Mouse (Mus musculus) heart, adult 9 months (tissue): ENCODE data around the gene Gnb5.

Experiments
- DNase-seq, 2 experiments: peaks; one replicate each; pipeline ENCODE4 v3.0.0; 2022; ENCODE audit warnings: low spot score in 2 of 2

Gnb5 gene

DNA sequence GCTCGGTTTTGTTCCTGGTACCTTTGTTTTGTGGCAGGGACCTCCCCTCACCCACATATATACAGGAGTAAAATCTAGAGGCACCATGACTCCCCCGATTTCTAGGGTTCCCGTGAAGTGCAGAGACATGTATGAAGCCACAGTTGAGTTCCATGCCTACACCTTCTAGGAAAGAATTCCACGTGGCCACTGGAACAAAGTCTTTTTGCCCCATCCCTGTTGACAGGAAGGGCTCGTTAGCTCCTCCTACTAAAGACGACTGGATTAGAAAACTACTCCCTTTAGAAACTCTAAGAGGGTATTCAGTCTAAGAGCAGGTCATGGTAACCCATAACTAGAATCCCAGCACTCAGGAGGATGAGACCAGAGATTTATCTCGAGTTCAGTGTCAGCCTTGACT is 1.8 kb upstream of the Gnb5 start:
- no peak for DNase-seq

DNA sequence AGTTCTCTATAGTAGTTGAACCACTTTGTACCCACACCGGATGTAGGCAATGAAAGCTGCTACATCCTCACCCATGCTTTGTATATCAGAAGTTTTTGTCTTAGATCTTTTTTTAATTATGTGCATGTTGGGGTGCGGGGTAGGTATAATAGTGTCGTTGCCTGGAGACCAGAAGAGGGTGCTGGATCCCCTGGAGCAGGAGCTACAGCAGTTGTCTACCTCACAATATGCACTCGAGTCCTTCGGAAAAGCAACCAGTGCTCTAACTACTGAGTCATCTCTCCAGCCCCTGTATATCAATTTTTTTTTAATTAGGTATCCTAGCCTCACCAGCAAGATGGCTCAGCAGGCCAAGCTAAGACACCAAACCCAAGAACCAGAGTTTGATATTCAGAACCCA is 927 bp downstream of the Gnb5 start:
- no peak for DNase-seq

DNA sequence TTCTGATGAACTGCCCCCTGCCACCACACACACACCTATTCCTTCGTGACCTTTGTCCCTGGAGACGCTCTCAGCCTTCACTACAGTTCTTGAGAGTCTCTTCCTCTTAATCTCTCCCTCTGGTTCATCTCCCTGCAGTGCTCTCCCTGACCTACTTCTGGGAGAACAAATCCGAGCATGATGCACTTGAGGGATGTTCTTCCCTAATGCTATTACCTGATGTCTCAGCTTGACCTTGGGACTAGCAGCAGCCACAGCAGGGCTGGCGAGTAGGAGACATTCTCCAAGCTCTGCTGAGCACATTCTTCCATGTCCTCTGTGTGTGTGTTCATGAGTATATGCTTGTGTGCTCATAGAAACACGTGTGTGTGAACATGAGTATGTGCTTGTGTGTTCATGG is 2.5 kb downstream of the Gnb5 start:
- DNase-seq = no peak

DNA sequence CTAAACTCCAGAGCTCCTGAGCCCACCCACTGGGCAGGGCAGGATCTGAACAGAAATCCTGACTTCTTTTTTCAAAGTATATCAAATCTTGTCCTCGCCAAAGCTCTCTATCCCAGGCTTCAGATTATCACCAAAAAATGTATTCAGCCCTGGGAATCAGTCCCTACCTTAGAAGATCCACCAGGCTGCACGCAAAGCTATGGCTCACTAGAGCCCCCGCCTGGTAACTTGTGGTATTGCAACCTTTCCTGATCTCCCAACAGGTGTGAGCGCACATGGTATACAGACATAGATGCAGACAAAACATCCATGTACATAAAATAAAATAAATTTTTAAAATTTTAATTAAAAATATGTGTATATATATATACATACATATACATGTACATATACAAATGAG is 5.9 kb downstream of the Gnb5 start:
- DNase-seq = peak; percentile 25 to 47

DNA sequence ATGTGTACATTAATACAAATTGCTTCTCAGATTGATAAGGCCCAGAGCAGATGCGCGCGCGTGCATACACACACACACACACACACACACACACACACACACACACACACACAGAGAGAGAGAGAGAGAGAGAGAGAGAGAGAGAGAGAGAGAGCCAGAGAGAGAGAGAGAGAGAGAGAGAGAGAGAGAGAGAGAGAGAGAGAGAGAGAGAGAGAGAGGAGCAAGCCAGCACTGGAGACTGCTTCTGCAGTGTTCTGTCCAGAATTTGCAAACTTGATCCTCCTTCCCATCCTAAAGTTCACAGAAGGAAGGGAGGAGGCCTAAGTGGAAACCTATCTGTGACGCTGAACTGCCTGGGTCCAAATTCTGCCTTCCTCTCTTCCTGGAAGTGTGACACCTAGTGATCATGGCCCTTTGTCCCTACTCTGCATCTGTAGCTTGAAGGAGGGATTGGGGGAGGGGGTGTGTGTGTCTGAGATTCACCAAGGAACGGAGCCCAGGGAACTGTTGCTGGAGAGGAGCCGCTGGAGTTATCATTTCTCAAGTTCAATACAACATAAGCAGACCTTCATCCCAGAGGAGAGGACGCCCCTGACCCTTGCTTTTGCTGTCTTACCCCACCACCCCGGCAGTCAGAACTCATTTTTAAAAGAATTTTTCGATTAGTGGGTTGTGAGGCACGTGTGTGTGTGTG is 7.2 kb downstream of the Gnb5 start:
- DNase-seq = no peak

DNA sequence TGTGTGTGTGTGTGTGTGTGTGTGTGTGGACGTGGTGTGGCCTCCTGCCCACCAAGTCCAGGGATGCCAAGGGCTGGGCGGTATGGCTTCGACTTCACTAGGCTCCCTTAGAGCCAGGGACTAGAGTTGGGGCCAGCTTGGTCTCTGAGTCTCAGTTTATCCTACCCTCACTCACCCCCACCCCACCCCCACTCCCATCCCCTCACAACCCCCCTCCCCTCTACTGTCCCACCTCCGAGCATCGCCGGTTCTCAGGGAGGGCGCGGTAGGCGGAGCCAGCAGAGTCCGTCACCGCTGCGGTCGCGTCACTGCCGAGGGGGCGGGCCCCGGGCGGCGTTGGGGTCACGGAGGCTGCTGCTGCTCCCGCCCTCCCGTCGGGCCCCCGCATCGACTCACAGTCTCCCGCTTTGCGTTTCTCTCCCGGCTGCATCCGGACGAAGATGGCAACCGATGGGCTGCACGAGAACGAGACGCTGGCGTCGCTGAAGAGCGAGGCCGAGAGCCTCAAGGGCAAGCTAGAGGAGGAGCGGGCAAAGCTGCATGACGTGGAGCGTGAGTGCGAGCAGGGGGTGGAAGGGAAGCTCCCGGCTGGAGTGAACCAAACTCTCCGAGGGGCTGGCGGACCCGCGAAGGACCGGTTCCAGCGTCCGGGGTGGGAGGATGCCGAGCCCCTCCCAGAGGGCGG is 7.9 kb downstream of the Gnb5 start:
- DNase-seq = peak; percentile 78 to 81

DNA sequence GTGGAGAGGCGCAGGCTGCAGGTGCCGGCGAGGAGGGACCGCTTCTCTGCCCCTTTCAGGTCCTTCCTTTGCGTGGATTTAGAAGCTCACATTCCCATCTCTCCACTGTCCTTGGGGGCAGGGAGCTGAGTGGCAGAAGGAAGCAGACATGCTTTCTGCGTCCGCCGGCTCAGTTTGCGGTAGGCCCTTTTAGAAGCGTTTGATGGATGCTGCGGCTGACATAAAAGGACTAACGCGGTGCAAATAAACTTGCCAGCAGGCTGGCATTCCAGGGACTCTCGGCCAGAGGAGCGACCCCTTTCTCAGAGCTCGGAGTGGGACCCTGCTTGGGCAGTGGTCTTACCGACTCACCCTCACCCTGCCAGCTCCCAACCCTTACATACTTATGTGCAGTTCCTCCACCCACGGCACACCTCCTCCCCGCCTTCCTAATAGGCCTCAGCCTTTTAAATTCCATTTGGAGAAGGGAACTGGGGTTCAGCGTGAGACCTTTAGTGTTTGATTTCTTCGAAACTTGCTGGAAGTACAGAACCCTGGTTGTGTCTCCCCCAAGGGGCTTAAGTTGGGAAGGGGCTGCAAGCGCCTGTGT is 8.5 kb downstream of the Gnb5 start:
- DNase-seq = no peak

DNA sequence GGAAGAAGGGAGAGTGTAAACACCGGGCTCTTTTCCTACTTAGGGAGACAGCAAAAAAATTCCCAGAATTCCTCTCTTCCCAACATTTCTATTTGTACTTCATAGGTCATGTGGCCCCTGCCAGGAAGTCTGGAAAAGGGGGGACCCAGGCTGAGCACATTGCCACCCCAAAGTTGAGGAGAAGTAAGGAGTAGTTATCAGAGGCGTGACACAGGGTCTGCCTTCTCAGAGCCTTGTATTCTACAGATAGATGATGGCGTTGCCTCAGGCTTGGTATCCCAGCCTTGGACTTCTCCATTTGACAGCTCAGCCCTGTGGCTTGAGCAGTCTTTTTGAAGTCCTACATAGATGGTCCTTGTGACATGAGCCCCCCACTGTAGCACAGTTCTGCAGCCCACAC is 9.2 kb downstream of the Gnb5 start:
- no peak for DNase-seq

DNA sequence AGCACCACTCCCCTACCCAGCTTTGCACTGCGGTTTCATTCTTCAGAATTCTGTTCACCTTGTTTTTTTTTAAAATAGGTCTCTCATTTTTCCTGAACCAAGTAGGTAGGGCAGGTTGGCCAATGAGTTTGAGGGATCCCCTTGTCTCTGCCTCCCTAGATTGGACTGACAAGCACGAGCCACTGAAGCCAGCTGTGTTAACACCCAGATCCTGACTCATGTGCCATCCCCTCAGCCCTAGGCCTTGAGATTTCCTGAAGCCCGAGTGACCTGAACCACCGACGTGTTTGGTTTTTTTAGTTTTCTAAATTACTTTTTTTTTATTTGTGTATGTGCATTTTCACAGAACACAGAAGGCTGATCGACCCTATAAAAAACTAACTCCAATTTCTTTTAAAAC is 10.7 kb downstream of the Gnb5 start:
- no peak for DNase-seq

DNA sequence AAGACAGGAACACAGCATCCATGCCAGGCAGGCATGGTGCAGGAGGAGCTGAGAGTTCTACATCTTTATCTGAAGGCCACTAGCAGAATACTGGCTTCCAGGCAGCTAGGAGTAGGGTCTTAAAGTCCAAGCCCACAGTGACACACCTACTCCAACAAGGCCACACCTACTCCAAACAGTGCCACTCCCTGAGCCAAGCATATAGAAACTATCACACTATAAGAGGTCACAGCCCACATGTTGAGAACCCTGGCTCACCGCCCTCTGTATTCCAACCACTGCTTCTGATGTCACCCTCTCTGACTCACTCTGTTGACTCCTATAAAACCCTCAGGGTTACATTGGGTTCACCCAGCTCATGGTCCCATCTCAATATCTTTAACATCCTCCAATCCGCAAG is 12.1 kb downstream of the Gnb5 start:
- DNase-seq = no peak

DNA sequence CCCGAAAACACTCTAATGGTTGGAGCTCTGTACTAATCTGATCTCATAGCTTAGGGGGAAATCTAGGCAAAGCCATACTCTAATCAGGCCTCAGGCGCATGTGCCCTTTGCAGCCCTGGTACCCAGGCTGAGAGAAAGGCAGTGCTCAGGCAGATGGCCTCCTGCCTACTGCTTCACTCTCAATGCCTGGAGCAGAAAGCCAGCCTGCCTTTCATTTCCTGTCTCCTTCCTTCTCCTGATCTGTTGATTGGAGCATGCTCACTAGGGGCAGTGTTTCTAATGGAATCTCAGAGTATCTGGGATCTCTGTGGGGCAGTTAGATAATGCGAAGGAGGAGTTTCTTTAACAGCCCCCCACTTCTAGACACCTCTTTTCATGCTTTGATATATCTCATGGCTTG is 13.3 kb downstream of the Gnb5 start:
- no peak for DNase-seq

DNA sequence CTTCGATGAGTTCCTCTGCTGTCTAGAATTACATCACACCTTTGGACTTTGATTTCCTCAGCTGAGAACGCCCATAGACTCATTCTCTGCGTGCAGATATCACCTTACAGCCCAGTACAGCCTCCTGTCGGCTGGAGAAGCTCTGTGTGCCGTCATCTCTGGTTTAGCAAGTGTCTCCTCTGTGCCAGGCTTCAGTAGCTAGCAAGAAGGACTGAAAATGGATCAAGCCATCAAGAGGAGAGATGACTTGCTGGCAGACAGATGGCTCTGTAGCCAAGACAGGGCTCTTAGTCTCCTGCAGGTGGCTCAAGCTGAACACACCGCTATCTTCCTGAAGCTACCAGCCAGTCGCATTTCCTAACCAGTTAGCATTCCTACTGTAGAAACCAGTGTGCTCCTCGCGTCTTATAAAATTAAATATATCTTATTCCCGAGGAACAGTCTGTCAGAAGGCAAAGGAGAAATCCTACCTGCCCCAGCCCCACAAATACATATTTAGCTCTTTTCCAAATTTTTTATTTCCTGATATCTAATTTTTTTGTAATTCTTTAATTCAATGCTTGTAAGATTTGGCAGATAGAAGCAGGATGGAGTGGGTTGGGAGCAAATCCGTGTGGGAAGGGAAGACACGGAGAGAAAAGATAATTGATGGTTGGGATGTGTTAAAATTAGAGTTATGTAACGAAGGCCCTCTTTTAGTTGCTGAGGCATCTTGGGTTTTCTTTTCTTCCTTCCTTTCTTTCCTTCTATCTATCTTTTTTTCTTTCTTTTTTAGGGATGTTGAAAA is 16.2 kb downstream of the Gnb5 start:
- DNase-seq = no peak

DNA sequence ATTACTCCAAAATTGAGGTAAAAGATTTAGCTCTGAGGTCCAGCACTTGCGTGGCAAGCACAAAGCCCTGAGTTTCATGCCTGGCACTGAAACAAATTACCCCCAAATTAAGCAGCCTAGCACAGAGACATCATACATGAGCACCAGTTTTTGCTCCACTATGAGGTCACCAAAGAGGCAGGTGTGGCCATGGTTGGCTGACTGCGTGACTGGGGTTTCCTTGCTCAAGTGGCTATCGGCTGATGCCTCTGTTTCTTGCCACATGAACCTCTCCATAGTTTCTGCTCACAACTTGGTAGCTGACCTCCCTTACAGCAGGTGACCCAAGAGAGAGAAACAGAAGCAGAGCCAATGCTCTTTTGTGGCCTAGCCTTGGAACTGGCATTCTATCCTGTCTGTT is 22.0 kb downstream of the Gnb5 start:
- DNase-seq = no peak

DNA sequence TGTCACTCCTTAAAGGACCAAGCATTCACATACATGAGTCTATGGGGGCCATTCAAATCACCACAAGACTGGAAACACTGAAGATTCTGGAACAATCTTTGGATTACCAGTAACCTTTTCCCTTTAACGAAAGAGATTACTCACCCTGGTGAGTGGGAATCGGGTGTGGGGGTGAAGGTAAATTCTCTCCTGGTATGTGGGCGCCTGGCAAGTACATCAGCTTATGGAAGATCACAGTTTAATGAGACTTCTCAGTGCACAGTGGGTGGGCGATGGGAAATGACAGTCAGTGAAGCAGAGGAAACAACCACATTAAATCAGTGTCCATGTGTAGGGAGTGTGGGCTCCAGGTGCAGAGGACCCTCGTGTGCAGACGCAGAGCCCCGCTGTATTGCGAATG is 24.7 kb downstream of the Gnb5 start:
- DNase-seq = no peak

DNA sequence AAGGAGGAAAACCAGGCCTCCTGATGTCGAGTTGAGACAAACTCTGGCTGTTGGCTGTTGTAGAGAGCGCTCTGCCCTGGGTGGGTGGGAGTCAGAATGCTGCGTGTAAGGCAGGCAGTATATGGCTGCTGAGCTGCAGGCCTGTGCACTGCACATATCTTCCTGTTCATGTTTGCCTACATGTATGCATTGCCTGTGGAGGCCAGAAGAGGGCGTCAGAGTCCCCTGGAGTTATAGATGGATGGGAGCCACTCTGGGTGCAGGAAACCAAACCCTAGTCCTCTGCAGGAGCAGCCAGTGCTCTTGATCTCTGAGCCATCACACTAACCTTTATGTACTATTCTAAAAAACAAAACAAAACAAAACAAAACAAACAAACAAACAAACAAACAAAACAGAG is 28.4 kb downstream of the Gnb5 start:
- DNase-seq = no peak

DNA sequence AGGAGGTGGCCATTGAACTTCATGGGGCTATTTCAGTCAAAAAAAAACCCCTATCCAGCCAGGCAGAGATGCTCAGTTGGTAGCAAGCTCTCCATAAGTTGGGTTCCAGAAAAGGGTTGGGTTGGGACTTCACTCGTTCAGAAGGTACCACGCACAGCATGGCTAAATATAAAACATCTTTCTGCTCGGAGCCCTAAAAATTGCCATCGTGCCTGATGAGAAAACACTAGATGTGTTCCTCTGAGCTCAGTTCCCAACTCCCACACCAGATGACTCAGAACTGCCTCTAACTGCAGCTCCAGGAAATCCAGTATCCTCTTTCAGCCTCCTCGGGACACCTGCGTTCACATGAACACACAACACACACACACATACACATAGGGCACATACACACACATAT is 31.9 kb downstream of the Gnb5 start:
- no peak for DNase-seq

DNA sequence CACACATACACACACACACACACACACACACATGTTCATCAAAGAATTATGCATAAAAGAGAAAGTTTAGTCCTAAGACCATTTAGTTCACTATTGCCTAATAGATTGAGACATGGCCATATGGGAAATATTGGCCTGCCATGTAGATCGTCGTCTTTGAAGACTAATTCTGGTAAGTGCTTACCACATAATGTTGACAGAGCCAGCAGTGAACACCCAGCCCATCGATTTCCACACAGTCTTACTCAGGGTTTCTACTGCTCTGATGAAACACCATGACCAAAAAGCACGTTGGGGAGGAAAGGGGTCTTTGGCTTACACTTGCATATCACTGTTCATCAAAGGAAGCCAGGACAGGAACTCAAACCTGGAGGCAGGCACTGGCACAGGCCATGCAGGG is 36.3 kb downstream of the Gnb5 start:
- DNase-seq = no peak

DNA sequence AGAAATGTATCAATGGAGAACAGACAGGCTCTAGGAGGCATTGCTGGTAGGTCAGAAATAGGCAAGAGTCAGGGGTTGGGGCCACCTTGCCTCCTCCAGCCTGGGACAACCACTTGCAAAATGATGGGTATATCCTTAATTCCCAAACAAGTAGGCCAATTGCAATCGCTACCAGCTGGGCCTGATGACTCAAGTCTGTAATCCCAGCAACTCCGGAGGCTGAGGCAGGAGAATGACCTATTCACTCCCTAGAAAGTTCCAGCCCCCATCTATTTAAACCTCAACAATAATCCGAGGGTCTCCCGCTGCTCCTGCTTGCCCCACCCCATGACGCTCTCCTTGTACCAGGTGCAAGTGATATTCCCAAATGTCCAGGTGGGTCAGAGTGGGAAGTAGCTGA is 41.4 kb downstream of the Gnb5 start, which contains the start of gene Bcl2l10:
Gene Bcl2l10 (plus strand): TSS at position 301 of the 400 bp plus-strand sequence.
- DNase-seq = no peak

DNA sequence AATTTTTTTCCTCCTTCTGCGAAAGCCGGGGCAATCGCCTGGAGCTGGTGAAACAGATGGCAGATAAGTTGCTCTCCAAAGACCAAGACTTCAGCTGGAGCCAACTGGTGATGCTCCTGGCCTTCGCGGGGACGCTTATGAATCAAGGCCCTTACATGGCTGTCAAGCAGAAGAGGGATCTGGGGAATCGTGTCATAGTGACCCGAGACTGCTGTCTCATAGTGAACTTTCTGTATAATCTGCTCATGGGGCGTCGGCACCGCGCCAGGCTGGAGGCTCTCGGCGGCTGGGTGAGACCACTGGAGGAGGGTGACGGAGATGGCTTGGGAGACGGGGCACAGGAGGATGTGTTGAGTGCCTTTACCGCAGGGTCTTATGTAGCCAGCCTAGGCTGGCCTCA is 42.0 kb downstream of the Gnb5 start:
- DNase-seq = no peak

DNA sequence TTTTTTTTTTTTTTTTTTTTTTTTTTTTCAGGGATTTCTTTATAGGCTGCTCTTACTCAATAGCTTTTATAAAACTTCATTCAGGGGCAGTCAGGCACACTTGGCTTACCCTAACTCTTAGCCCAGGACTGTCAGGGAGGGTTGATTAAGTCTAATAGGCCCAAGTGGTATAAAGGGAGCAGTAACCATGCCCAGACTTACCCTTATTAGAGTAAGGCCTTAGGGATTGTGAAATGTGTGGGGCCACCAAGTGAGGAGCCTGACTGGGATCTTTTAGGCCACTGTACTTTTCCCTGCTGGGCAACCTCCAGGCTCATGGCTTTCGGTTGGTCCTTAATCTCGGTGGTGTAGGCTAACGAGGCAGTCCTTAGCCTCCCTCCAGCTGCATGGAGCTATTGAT is 42.6 kb downstream of the Gnb5 start:
- no peak for DNase-seq

DNA sequence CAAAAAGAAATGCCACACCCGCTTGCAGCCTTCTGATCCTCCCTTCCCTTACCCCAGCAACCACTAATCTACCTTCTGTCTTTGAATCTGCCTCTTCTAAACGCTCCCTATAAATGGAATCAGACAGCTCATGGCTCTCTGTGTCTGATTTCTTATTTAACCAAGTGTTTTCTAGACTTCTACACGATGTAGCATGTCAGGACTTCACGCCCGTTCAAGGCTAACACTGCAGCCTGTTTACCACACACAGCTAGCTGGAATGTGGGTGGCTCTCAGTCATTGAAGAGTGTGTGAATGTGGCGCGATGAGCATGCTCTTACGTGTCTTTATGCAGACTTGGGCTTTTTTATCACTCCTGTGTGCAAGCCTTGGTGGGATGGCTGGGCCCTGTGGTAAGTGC is 47.0 kb downstream of the Gnb5 start:
- no peak for DNase-seq

DNA sequence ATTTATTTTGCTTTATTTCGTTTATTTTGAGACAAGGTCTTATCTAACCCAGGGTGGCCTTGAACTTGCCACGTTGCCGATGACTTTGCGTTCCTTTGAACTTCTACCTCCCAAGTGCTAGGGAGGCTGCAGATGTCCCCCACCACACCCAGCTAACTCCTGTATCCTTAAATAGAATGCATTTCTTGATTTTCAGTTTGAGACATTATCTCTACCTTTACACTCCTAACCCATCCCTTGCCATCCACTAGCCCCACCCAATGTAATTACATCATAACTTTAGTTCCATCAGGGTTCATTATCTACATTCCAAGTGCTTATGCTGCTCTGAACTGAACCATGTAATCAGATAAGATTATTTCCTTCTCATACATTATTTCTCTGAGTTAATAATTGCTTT is 49.7 kb downstream of the Gnb5 start:
- no peak for DNase-seq
